Mouse (Mus musculus): ENCODE results near the gene Pde8a. TPM values are rescaled to one million over a fixed set of nuclear protein-coding genes. Genes with fewer than 3 reads are reported as not detected.

Gene Pde8a
- total and polyA plus RNA-seq, 2 experiments from 2014 or later = 1.1 to 2.7 TPM

- H3K27me3 ChIP-seq (ENCODE audit: insufficient read depth, low read length) = no peaks in the 10 kb centered on the region
- H3K4me2 ChIP-seq (ENCODE audit: low read depth) = no peak overlapping the region
- no peak overlapping the region for H3K4me3 ChIP-seq (ENCODE audit: low read depth, low read length)
- no peak overlapping the region for H3K9ac ChIP-seq
- DNase-seq (no peak), ATAC-seq (no peak)
- H3K4me1 ChIP-seq (ENCODE audit: insufficient read depth) = no peaks in the 10 kb centered on the region
- H3K27ac ChIP-seq (ENCODE audit: low read depth, low read length) = no peak overlapping the region
- no peak for TF ChIP-seq CTCF (IDR thresholded peaks at IDR 0.05; ENCODE audit: low read depth)
- 86% methylated on average over 10 of the region's 10 CpGs for whole genome bisulfite sequencing
- H3K36me3 ChIP-seq (ENCODE audit: insufficient read depth) = peaks cover 24% of the 10 kb centered on the region; the same call in 1 of the 2 replicates
- H3K9me3 ChIP-seq (ENCODE audit: low read length) = no peaks in the 10 kb centered on the region
Measured at GRCm38 (mm10) chr7:81327661-81328060, 114.3 kb downstream of the Pde8a start.

- no peak for ATAC-seq
- Histone ChIP-seq H3K36me3 (ENCODE audit: insufficient read depth) (peaks cover 40% of the 10 kb centered on the region), H3K27ac (ENCODE audit: low read depth, low read length) (no peak overlapping the region), H3K4me2 (ENCODE audit: low read depth) (no peak overlapping the region), H3K9me3 (ENCODE audit: low read length) (no peaks in the 10 kb centered on the region), H3K27me3 (ENCODE audit: insufficient read depth, low read length) (no peaks in the 10 kb centered on the region), H3K9ac (no peak overlapping the region), H3K4me1 (ENCODE audit: insufficient read depth) (no peaks in the 10 kb centered on the region), H3K4me3 (ENCODE audit: low read depth, low read length) (no peak overlapping the region)
- WGBS = 26% methylated on average over 3 of the region's 3 CpGs
- no peak for DNase-seq
- no peak for TF ChIP-seq CTCF (IDR thresholded peaks at IDR 0.05; ENCODE audit: low read depth)
Measured at GRCm38 (mm10) chr7:81330767-81331166, 117.4 kb downstream of the Pde8a start.

- DNase-seq = no peak
- ATAC-seq = no peak
- TF ChIP-seq CTCF (IDR thresholded peaks at IDR 0.05; ENCODE audit: low read depth) = no peak
- H3K4me2 ChIP-seq (ENCODE audit: low read depth) = no peak overlapping the region
- H3K27ac ChIP-seq (ENCODE audit: low read depth, low read length) = no peak overlapping the region
- H3K4me3 ChIP-seq (ENCODE audit: low read depth, low read length) = no peak overlapping the region
- H3K27me3 ChIP-seq (ENCODE audit: insufficient read depth, low read length) = no peaks in the 10 kb centered on the region
- no peaks in the 10 kb centered on the region for H3K9me3 ChIP-seq (ENCODE audit: low read length)
- no peak overlapping the region for H3K9ac ChIP-seq
- H3K4me1 ChIP-seq (ENCODE audit: insufficient read depth) = no peaks in the 10 kb centered on the region
- peaks cover 36% of the 10 kb centered on the region for H3K36me3 ChIP-seq (ENCODE audit: insufficient read depth)
- WGBS = 79% methylated on average over 7 of the region's 7 CpGs
Measured at GRCm38 (mm10) chr7:81331851-81332250, 118.5 kb downstream of the Pde8a start.

- Histone ChIP-seq H3K27me3 (ENCODE audit: insufficient read depth, low read length) (no peaks in the 10 kb centered on the region), H3K36me3 (ENCODE audit: insufficient read depth) (peaks cover 47% of the 10 kb centered on the region), H3K4me3 (ENCODE audit: low read depth, low read length) (no peak overlapping the region), H3K4me2 (ENCODE audit: low read depth) (no peak overlapping the region), H3K9ac (no peak overlapping the region), H3K4me1 (ENCODE audit: insufficient read depth) (no peaks in the 10 kb centered on the region), H3K27ac (ENCODE audit: low read depth, low read length) (no peak overlapping the region), H3K9me3 (ENCODE audit: low read length) (no peaks in the 10 kb centered on the region)
- WGBS = 49% methylated on average over 18 of the region's 18 CpGs
- DNase-seq (no peak), ATAC-seq (peak; percentile 26; the same call in 1 of the 2 replicates)
- TF ChIP-seq CTCF (IDR thresholded peaks at IDR 0.05; ENCODE audit: low read depth) = no peak
Measured at GRCm38 (mm10) chr7:81335705-81336431, 122.5 kb downstream of the Pde8a start.

GRCm38 (mm10) chr7:81336432-81336786 is 123.0 kb downstream of the Pde8a start:
- no peak overlapping the region for H3K4me2 ChIP-seq (ENCODE audit: low read depth)
- no peaks in the 10 kb centered on the region for H3K9me3 ChIP-seq (ENCODE audit: low read length)
- H3K4me3 ChIP-seq (ENCODE audit: low read depth, low read length) = no peak overlapping the region
- H3K36me3 ChIP-seq (ENCODE audit: insufficient read depth) = peaks cover 47% of the 10 kb centered on the region
- H3K27ac ChIP-seq (ENCODE audit: low read depth, low read length) = no peak overlapping the region
- peak; percentile 61 for DNase-seq
- peak; percentile 30; the same call in 1 of the 2 replicates for ATAC-seq
- H3K4me1 ChIP-seq (ENCODE audit: insufficient read depth) = no peaks in the 10 kb centered on the region
- no peaks in the 10 kb centered on the region for H3K27me3 ChIP-seq (ENCODE audit: insufficient read depth, low read length)
- 41% methylated on average over 8 of the region's 8 CpGs for WGBS
- TF ChIP-seq CTCF (IDR thresholded peaks at IDR 0.05; ENCODE audit: low read depth) = peak; percentile 62
- H3K9ac ChIP-seq = no peak overlapping the region

GRCm38 (mm10) chr7:81337785-81338521 is 124.6 kb downstream of the Pde8a start:
- 96% methylated on average over 21 of the region's 21 CpGs for WGBS
- Histone ChIP-seq H3K9ac (no peak overlapping the region), H3K27ac (ENCODE audit: low read depth, low read length) (no peak overlapping the region), H3K4me2 (ENCODE audit: low read depth) (no peak overlapping the region), H3K9me3 (ENCODE audit: low read length) (no peaks in the 10 kb centered on the region), H3K27me3 (ENCODE audit: insufficient read depth, low read length) (no peaks in the 10 kb centered on the region), H3K36me3 (ENCODE audit: insufficient read depth) (peaks cover 44% of the 10 kb centered on the region), H3K4me3 (ENCODE audit: low read depth, low read length) (no peak overlapping the region), H3K4me1 (ENCODE audit: insufficient read depth) (no peaks in the 10 kb centered on the region)
- ATAC-seq = no peak
- DNase-seq = no peak
- TF ChIP-seq CTCF (IDR thresholded peaks at IDR 0.05; ENCODE audit: low read depth) = no peak

- peaks cover 39% of the 10 kb centered on the region for H3K36me3 ChIP-seq (ENCODE audit: insufficient read depth)
- H3K4me3 ChIP-seq (ENCODE audit: low read depth, low read length) = no peak overlapping the region
- no peak overlapping the region for H3K4me2 ChIP-seq (ENCODE audit: low read depth)
- 86% methylated on average over 3 of the region's 3 CpGs for WGBS
- no peak for ATAC-seq
- H3K9me3 ChIP-seq (ENCODE audit: low read length) = no peaks in the 10 kb centered on the region
- H3K27me3 ChIP-seq (ENCODE audit: insufficient read depth, low read length) = no peaks in the 10 kb centered on the region
- no peak for DNase-seq
- no peak overlapping the region for H3K9ac ChIP-seq
- H3K27ac ChIP-seq (ENCODE audit: low read depth, low read length) = no peak overlapping the region
- no peak for TF ChIP-seq CTCF (IDR thresholded peaks at IDR 0.05; ENCODE audit: low read depth)
- no peaks in the 10 kb centered on the region for H3K4me1 ChIP-seq (ENCODE audit: insufficient read depth)
Measured at GRCm38 (mm10) chr7:81338522-81338873, 125.1 kb downstream of the Pde8a start.

Measured in forebrain, postnatal 0 days (tissue).